Mouse (Mus musculus) heart, embryonic 14.5 days (tissue): ENCODE measurements around the gene Arhgef25. TPM values are rescaled to one million over a fixed set of nuclear protein-coding genes. Genes with fewer than 3 reads are reported as not detected.
"Not testable (repeated sequence)": the region's sequence is repeated elsewhere in the genome, so short reads cannot be mapped to it uniquely, and the experiment has no call there.

Experiments used
- ATAC-seq: fragments of 200-750 bp; cut with Nextera tagmentation; 2 replicates; pipeline ENCODE4 v1.8.0; 2017; ENCODE audit warnings: low read depth, moderate TSS enrichment; ENCODE audit not compliant: insufficient number of reproducible peaks, insufficient read depth, low FRiP score
- H3K27ac ChIP-seq, 2 experiments: fragments of 200-500 bp in 1 of 2; fragments of 300-500 bp in 1 of 2; sonication (generic) in 1 of 2; replicated peaks in 1 of 2; 2 replicates each; pipeline ENCODE4 v1.5.1; 2012 to 2014; ENCODE audit warnings: low read depth in 2 of 2, low read length in 2 of 2, control low read depth in 1 of 2, mild to moderate bottlenecking in 1 of 2, mixed read lengths in 1 of 2; ENCODE audit not compliant: control insufficient read depth in 1 of 2, insufficient read depth in 1 of 2
- H3K27me3 ChIP-seq: fragments of 300-500 bp; sonication (generic); 2 replicates; pipeline ENCODE4 v1.6.1; 2014; ENCODE audit warnings: mild to moderate bottlenecking, low read length, control low read depth; ENCODE audit not compliant: control insufficient read depth, insufficient read depth
- H3K36me3 ChIP-seq: fragments of 300-500 bp; sonication (generic); 2 replicates; pipeline ENCODE4 v1.6.1; 2014; ENCODE audit warnings: mild to moderate bottlenecking, control low read depth, low read length, mixed read lengths; ENCODE audit not compliant: control insufficient read depth, insufficient read depth
- H3K4me1 ChIP-seq, 2 experiments: fragments of 200-500 bp in 1 of 2; fragments of 300-500 bp in 1 of 2; sonication (generic) in 1 of 2; 2 replicates each; pipeline ENCODE4 v1.6.1; 2012 to 2014; ENCODE audit warnings: low read length in 2 of 2, control low read depth in 1 of 2, mixed read lengths in 1 of 2; ENCODE audit not compliant: control insufficient read depth in 2 of 2, insufficient read depth in 2 of 2
- H3K4me2 ChIP-seq: fragments of 300-500 bp; sonication (generic); 2 replicates; pipeline ENCODE4 v1.6.1; 2014; ENCODE audit warnings: mild to moderate bottlenecking, low read length
- H3K4me3 ChIP-seq, 2 experiments: fragments of 200-500 bp in 1 of 2; fragments of 300-500 bp in 1 of 2; sonication (generic) in 1 of 2; 2 replicates each; pipeline ENCODE4 v1.5.1; 2012 to 2014; ENCODE audit warnings: low read length in 2 of 2, mild to moderate bottlenecking in 2 of 2, control low read depth in 1 of 2, low read depth in 1 of 2, moderate library complexity in 1 of 2; ENCODE audit not compliant: control insufficient read depth in 1 of 2, insufficient read depth in 1 of 2
- H3K9ac ChIP-seq: fragments of 300-500 bp; sonication (generic); 2 replicates; pipeline ENCODE4 v1.6.1; 2014; ENCODE audit warnings: mild to moderate bottlenecking, low read length
- H3K9me3 ChIP-seq: fragments of 300-500 bp; sonication (generic); 2 replicates; pipeline ENCODE4 v1.6.1; 2016; ENCODE audit warnings: low read length, control low read depth; ENCODE audit not compliant: control insufficient read depth
- whole genome bisulfite sequencing: fragments of 180-500 bp; shearing (Covaris S2); extraction: QIAGEN DNeasy Blood & Tissue Kit; methylation state at CpG from one replicate; pipeline ENCODE4 v1.1.7; 2014; 5-methylcytosine and 5-hydroxymethylcytosine counted together
- polyA plus RNA-seq: library from polyadenylated mRNA; unstranded; fragments of >200 nt; fragmentation: Nextera tagmentation; extraction: Ambion mirVana; gene quantifications from 2 replicates; pipeline ENCODE4 v1.2.1, GENCODE M21; 2014

Gene Arhgef25
- polyA plus RNA-seq, 1 experiment from 2014 or later: 22.8 TPM

- H3K36me3 ChIP-seq: no peaks in the 10 kb centered on the region
- H3K4me3 ChIP-seq: no peak overlapping the region
- no peak overlapping the region for H3K9ac ChIP-seq
- 86% methylated on average over 1 of the region's 1 CpGs for WGBS
- no peaks in the 10 kb centered on the region for H3K27me3 ChIP-seq
- H3K4me1 ChIP-seq: no peaks in the 10 kb centered on the region
- H3K4me2 ChIP-seq: no peak overlapping the region
- no peak overlapping the region for H3K27ac ChIP-seq
- ATAC-seq: no peak
- no peaks in the 10 kb centered on the region for H3K9me3 ChIP-seq
Measured at GRCm38 (mm10) chr10:127156089-127156488, 33.8 kb downstream of the Arhgef25 start.

GRCm38 (mm10) chr10:127154652-127155051, 35.2 kb downstream of the Arhgef25 start:
- H3K27me3 ChIP-seq: no peaks in the 10 kb centered on the region
- H3K9me3 ChIP-seq: no peaks in the 10 kb centered on the region
- no peak overlapping the region for H3K4me3 ChIP-seq
- H3K9ac ChIP-seq: no peak overlapping the region
- H3K36me3 ChIP-seq: no peaks in the 10 kb centered on the region
- H3K4me2 ChIP-seq: no peak overlapping the region
- WGBS: 82% methylated on average over 5 of the region's 5 CpGs
- ATAC-seq: no peak
- H3K4me1 ChIP-seq: no peaks in the 10 kb centered on the region
- H3K27ac ChIP-seq: no peak overlapping the region

- ATAC-seq: no peak
- H3K4me1 ChIP-seq: no peaks in the 10 kb centered on the region
- no peak overlapping the region for H3K27ac ChIP-seq
- H3K27me3 ChIP-seq: no peaks in the 10 kb centered on the region
- H3K4me3 ChIP-seq: no peak overlapping the region
- H3K9ac ChIP-seq: no peak overlapping the region
- H3K9me3 ChIP-seq: no peaks in the 10 kb centered on the region
- no peak overlapping the region for H3K4me2 ChIP-seq
- WGBS: 90% methylated on average over 2 of the region's 2 CpGs
- no peaks in the 10 kb centered on the region for H3K36me3 ChIP-seq
Measured at GRCm38 (mm10) chr10:127154241-127154640, 35.6 kb downstream of the Arhgef25 start.

GRCm38 (mm10) chr10:127153323-127153722, 36.6 kb downstream of the Arhgef25 start:
- no peaks in the 10 kb centered on the region for H3K9me3 ChIP-seq
- H3K9ac ChIP-seq: no peak overlapping the region
- ATAC-seq: no peak
- H3K4me1 ChIP-seq: no peaks in the 10 kb centered on the region
- H3K4me3 ChIP-seq: no peak overlapping the region
- no peaks in the 10 kb centered on the region for H3K36me3 ChIP-seq
- no peak overlapping the region for H3K4me2 ChIP-seq
- no peaks in the 10 kb centered on the region for H3K27me3 ChIP-seq
- H3K27ac ChIP-seq: no peak overlapping the region
- 91% methylated on average over 7 of the region's 7 CpGs for WGBS

GRCm38 (mm10) chr10:127152556-127152955, 37.3 kb downstream of the Arhgef25 start:
- 79% methylated on average over 10 of the region's 10 CpGs for WGBS
- H3K4me2 ChIP-seq, H3K9me3 ChIP-seq, H3K27ac ChIP-seq, ATAC-seq, H3K36me3 ChIP-seq, H3K4me3 ChIP-seq, H3K4me1 ChIP-seq, H3K9ac ChIP-seq, H3K27me3 ChIP-seq: not testable (repeated sequence)

GRCm38 (mm10) chr10:127151233-127151632, 38.6 kb downstream of the Arhgef25 start:
- H3K27me3 ChIP-seq, H3K9me3 ChIP-seq, H3K4me3 ChIP-seq, H3K36me3 ChIP-seq, H3K4me2 ChIP-seq, ATAC-seq, H3K27ac ChIP-seq, H3K4me1 ChIP-seq, H3K9ac ChIP-seq: not testable (repeated sequence)
- 84% methylated on average over 3 of the region's 3 CpGs for WGBS

- H3K36me3 ChIP-seq: no peaks in the 10 kb centered on the region
- no peaks in the 10 kb centered on the region for H3K4me1 ChIP-seq
- H3K9ac ChIP-seq: no peak overlapping the region
- no peaks in the 10 kb centered on the region for H3K27me3 ChIP-seq
- H3K27ac ChIP-seq: no peak overlapping the region
- H3K4me2 ChIP-seq: no peak overlapping the region
- no peaks in the 10 kb centered on the region for H3K9me3 ChIP-seq
- no peak overlapping the region for H3K4me3 ChIP-seq
- WGBS: 70% methylated on average over 4 of the region's 4 CpGs
- ATAC-seq: no peak
Measured at GRCm38 (mm10) chr10:127150471-127150872, 39.4 kb downstream of the Arhgef25 start.

- H3K4me3 ChIP-seq: no peak overlapping the region
- H3K27ac ChIP-seq: no peak overlapping the region
- 69% methylated on average over 6 of the region's 6 CpGs for WGBS
- no peak overlapping the region for H3K4me2 ChIP-seq
- H3K4me1 ChIP-seq: no peaks in the 10 kb centered on the region
- H3K9me3 ChIP-seq: 0 out of 2 replicates have a peak, but pooled peaks cover 3% of the 10 kb centered on the region
- no peaks in the 10 kb centered on the region for H3K36me3 ChIP-seq
- no peak overlapping the region for H3K9ac ChIP-seq
- no peak for ATAC-seq
- H3K27me3 ChIP-seq: no peaks in the 10 kb centered on the region
Measured at GRCm38 (mm10) chr10:127147135-127147534, 42.7 kb downstream of the Arhgef25 start.
